Mouse (Mus musculus) embryo, embryonic 10 days (tissue): ENCODE data around the gene Bard1.
A peak's percentile ranks its signal among the peaks of the same experiment; 100 is the strongest.

Experiments
- DNase-seq: peaks from one replicate; pipeline ENCODE4 v3.0.0-alpha.2; 2015; ENCODE audit warnings: low spot score

The Bard1 gene

GRCm38 (mm10) chr1:71052252-71052651 is 50.7 kb downstream of the Bard1 start:
- no peak for DNase-seq

GRCm38 (mm10) chr1:71045141-71045540 is 57.8 kb downstream of the Bard1 start:
- no peak for DNase-seq

GRCm38 (mm10) chr1:71043951-71044350 is 59.0 kb downstream of the Bard1 start:
- DNase-seq, result no peak

- peak; percentile 76 for DNase-seq
Observed at GRCm38 (mm10) chr1:71036999-71037398, 65.9 kb downstream of the Bard1 start.

GRCm38 (mm10) chr1:71035565-71035964 is 67.4 kb downstream of the Bard1 start:
- no peak for DNase-seq

GRCm38 (mm10) chr1:71022766-71023165 is 80.2 kb downstream of the Bard1 start:
- DNase-seq, result no peak

GRCm38 (mm10) chr1:71014345-71014744 is 88.6 kb downstream of the Bard1 start:
- no peak for DNase-seq

- DNase-seq, result no peak
Observed at GRCm38 (mm10) chr1:71005998-71006397, 96.9 kb downstream of the Bard1 start.

- no peak for DNase-seq
Observed at GRCm38 (mm10) chr1:71004177-71004576, 98.8 kb downstream of the Bard1 start.

GRCm38 (mm10) chr1:71003741-71004140 is 99.2 kb downstream of the Bard1 start:
- no peak for DNase-seq

GRCm38 (mm10) chr1:70997377-70997993 is 105.5 kb downstream of the Bard1 start:
- no peak for DNase-seq

GRCm38 (mm10) chr1:70996766-70997165 is 106.2 kb downstream of the Bard1 start:
- DNase-seq, result no peak
